Mouse (Mus musculus) megakaryocyte progenitor cell, adult 5-6 weeks (primary cell): Measurements from ENCODE around the gene Prtg. TPM values are rescaled to one million over a fixed set of nuclear protein-coding genes. Genes with fewer than 3 reads are reported as not detected.

Experiments used
- total RNA-seq, 2 experiments: library from RNA; stranded (forward) in 1 of 2; stranded (reverse) in 1 of 2; fragments of 157-497, 149-512 nt in 1 of 2; fragments of 200-1000 nt in 1 of 2; gene quantifications; 2 replicates each; pipeline versions ENCODE4 v1.2.3 to v1.2.4; 2015 to 2017

The Prtg gene
- total RNA-seq, 2 experiments from 2014 or later: not detected

Other genes with a start within 250 kb of the Prtg start
- 137 and 168 TPM in 2 replicates for gene Nedd4, start 144.5 kb upstream of the Prtg start, total RNA-seq (2015)
- gene Nedd4, start 144.5 kb upstream of the Prtg start, total RNA-seq (2017): 163 and 210 TPM in 2 replicates
- not detected in 2 replicates for gene Pygo1, start 118.8 kb downstream of the Prtg start, total RNA-seq (2015)
- 0.03 TPM in 1 of 2 replicates, not detected in the other for gene Pygo1, start 118.8 kb downstream of the Prtg start, total RNA-seq (2017)
- 0.07 and 0.91 TPM in 2 replicates for gene Dyx1c1, start 151.9 kb downstream of the Prtg start, total RNA-seq (2015)
- gene Dyx1c1, start 151.9 kb downstream of the Prtg start, total RNA-seq (2017): 0.58 TPM in 1 of 2 replicates, not detected in the other
- gene Gm44503, start 152.0 kb downstream of the Prtg start, total RNA-seq (2015): not detected in 2 replicates
- gene Gm44503, start 152.0 kb downstream of the Prtg start, total RNA-seq (2017): 0.07 TPM in 1 of 2 replicates, not detected in the other
- gene Ccpg1os, start 178.5 kb downstream of the Prtg start, total RNA-seq (2015): 6.9 and 10.4 TPM in 2 replicates
- 8.0 and 10.0 TPM in 2 replicates for gene Ccpg1os, start 178.5 kb downstream of the Prtg start, total RNA-seq (2017)
- 25.8 and 26.6 TPM in 2 replicates for gene Ccpg1, start 178.6 kb downstream of the Prtg start, total RNA-seq (2015)
- gene Ccpg1, start 178.6 kb downstream of the Prtg start, total RNA-seq (2017): 48.7 and 49.7 TPM in 2 replicates
- 35.3 and 47.1 TPM in 2 replicates for gene Pigb, start 233.5 kb downstream of the Prtg start, total RNA-seq (2015)
- 7.4 and 7.8 TPM in 2 replicates for gene Pigb, start 233.5 kb downstream of the Prtg start, total RNA-seq (2017)
- gene Rab27a, start 238.0 kb downstream of the Prtg start, total RNA-seq (2015): 63.5 and 65.1 TPM in 2 replicates
- 161 and 179 TPM in 2 replicates for gene Rab27a, start 238.0 kb downstream of the Prtg start, total RNA-seq (2017)